Mouse (Mus musculus): ENCODE results near the gene Irf2bp2.

DNA sequence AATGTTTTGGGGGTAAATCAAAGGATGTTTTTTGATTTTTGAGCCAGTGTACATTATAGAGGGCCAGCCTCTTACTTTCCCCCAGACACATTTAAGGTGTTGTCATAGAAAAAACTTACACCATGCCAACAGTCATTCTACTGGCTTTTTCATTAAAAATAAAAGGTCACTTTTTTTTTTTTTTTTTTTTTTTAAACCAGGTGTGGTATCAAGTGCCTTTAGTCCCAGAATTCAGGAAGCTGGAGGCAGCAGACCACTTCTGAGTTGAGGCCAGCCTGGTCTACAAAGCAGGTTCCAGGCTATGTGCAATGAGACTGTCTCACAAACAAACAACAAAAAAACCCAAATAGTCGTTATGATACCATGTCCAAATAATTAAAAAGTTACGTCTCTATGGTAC is 7.7 kb downstream of the Irf2bp2 start:
- no peak for TF ChIP-seq CTCF (IDR thresholded peaks at IDR 0.05; ENCODE audit: low read depth)
- no peak for TF ChIP-seq EP300 (IDR thresholded peaks at IDR 0.05; ENCODE audit: low read depth)

All from heart, postnatal 0 days (tissue).